Mouse (Mus musculus) hindbrain, embryonic 12.5 days (tissue): ENCODE results near the gene Plekha5. TPM values are rescaled to one million over a fixed set of nuclear protein-coding genes. Genes with fewer than 3 reads are reported as not detected.
A peak's percentile ranks its signal among the peaks of the same experiment; 100 is the strongest.
"Not testable (repeated sequence)": the region's sequence is repeated elsewhere in the genome, so short reads cannot be mapped to it uniquely, and the experiment has no call there.

Experiments used
- ATAC-seq: fragments of 200-750 bp; cut with Nextera tagmentation; 2 replicates; pipeline ENCODE4 v1.8.0; 2017; ENCODE audit warnings: moderate TSS enrichment; ENCODE audit not compliant: low FRiP score
- H3K27ac ChIP-seq: fragments of 300-500 bp; sonication (generic); 2 replicates; pipeline ENCODE4 v1.5.1; 2016; ENCODE audit warnings: mild to moderate bottlenecking
- H3K27me3 ChIP-seq: fragments of 300-500 bp; sonication (generic); 2 replicates; pipeline ENCODE4 v1.6.1; 2016; ENCODE audit warnings: mild to moderate bottlenecking
- H3K36me3 ChIP-seq: fragments of 300-500 bp; sonication (generic); 2 replicates; pipeline ENCODE4 v1.6.1; 2016; ENCODE audit warnings: mild to moderate bottlenecking
- H3K4me1 ChIP-seq: fragments of 300-500 bp; sonication (generic); 2 replicates; pipeline ENCODE4 v1.6.1; 2016
- H3K4me2 ChIP-seq: fragments of 300-500 bp; sonication (generic); replicated peaks from 2 replicates; pipeline ENCODE4 v1.6.1; 2016; ENCODE audit warnings: mild to moderate bottlenecking
- H3K4me3 ChIP-seq: fragments of 300-500 bp; sonication (generic); 2 replicates; pipeline ENCODE4 v1.5.1; 2016; ENCODE audit warnings: mild to moderate bottlenecking
- H3K9ac ChIP-seq: fragments of 300-500 bp; sonication (generic); 2 replicates; pipeline ENCODE4 v1.6.1; 2016; ENCODE audit warnings: mild to moderate bottlenecking, moderate library complexity
- H3K9me3 ChIP-seq: fragments of 300-500 bp; sonication (generic); replicated peaks from 2 replicates; pipeline ENCODE4 v1.6.1; 2016; ENCODE audit warnings: mild to moderate bottlenecking
- WGBS: fragments of 180-500 bp; shearing (Covaris S2); methylation state at CpG from one replicate; pipeline ENCODE4 v1.1.7; 2016; 5-methylcytosine and 5-hydroxymethylcytosine counted together
- polyA plus RNA-seq: library from polyadenylated mRNA; unstranded; fragments of >200 nt; fragmentation: Nextera tagmentation; extraction: Ambion mirVana; gene quantifications from 2 replicates; pipeline ENCODE4 v1.2.1, GENCODE M21; 2016

Plekha5 gene
- polyA plus RNA-seq, 1 experiment from 2014 or later: 49.4 TPM

DNA sequence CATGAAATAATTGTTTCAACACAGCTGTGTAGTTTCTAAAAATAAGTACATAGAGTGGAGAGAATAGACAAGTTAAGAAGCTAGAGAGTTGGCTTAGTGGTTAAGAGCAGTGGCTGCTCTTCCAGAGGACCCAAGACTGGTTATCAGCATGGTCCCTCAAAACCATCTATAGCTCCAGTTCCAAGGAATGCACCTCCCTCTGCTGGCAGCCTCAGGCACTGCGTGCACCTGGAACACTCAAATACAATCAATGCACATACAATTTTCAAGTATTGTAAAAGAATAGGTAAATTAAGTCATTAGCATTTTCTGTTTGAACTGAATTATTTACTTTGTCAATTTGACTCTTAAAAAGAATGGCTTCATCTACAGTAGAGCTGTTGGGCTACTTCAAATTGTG, 93.3 kb downstream of the Plekha5 start:
- Histone ChIP-seq H3K27me3 (no peaks in the 10 kb centered on the region), H3K4me2 (no peak overlapping the region), H3K9ac (no peak overlapping the region), H3K4me3 (no peak overlapping the region), H3K36me3 (no peaks in the 10 kb centered on the region), H3K4me1 (peaks cover 40% of the 10 kb centered on the region), H3K9me3 (no peaks in the 10 kb centered on the region), H3K27ac (no peak overlapping the region)
- ATAC-seq: no peak
- 75% methylated on average over 1 of the region's 1 CpGs for WGBS

GRCm38 (mm10) chr6:140519019-140519418, 95.2 kb downstream of the Plekha5 start:
- Histone ChIP-seq H3K4me3 (no peak overlapping the region), H3K4me2 (no peak overlapping the region), H3K36me3 (no peaks in the 10 kb centered on the region), H3K9me3 (no peaks in the 10 kb centered on the region), H3K4me1 (peaks cover 28% of the 10 kb centered on the region), H3K27ac (peak overlapping the region; percentile 42; the same call in 1 of the 2 replicates), H3K27me3 (no peaks in the 10 kb centered on the region), H3K9ac (no peak overlapping the region)
- ATAC-seq: 0 out of 2 replicates have a peak, but pooled peaks have one; percentile 17
- WGBS: 63% methylated on average over 13 of the region's 13 CpGs

GRCm38 (mm10) chr6:140519488-140520159, 95.8 kb downstream of the Plekha5 start:
- H3K9me3 ChIP-seq: no peaks in the 10 kb centered on the region
- H3K27ac ChIP-seq: peak overlapping the region; percentile 42
- peak; percentile 71 for ATAC-seq
- no peak overlapping the region for H3K4me2 ChIP-seq
- H3K27me3 ChIP-seq: no peaks in the 10 kb centered on the region
- 0 out of 2 replicates have a peak overlapping the region, but pooled peaks have one; percentile 5 for H3K9ac ChIP-seq
- no peaks in the 10 kb centered on the region for H3K36me3 ChIP-seq
- 29% methylated on average over 10 of the region's 10 CpGs for WGBS
- H3K4me3 ChIP-seq: no peak overlapping the region
- peaks cover 25% of the 10 kb centered on the region for H3K4me1 ChIP-seq

DNA sequence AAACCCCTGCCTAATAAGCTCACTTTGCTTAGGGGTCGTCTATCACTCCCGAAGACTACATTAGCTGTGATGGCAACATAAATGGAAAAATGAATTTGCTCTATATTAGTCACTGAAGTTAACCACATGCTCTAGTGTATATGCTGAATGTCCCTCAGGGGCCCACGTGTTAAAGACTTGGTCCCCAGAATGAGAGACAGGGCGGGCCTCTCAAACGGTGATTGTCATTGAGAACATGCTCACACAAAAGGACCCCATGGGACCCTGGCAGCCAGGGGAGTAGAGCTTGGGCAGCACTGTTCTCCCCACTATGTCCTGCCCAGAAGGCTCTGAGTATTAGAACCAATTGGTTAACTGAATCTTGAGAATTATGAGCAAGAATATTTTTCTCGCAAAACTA, 97.1 kb downstream of the Plekha5 start:
- H3K27me3 ChIP-seq: no peaks in the 10 kb centered on the region
- H3K36me3 ChIP-seq: no peaks in the 10 kb centered on the region
- H3K9me3 ChIP-seq: no peaks in the 10 kb centered on the region
- 52% methylated on average over 6 of the region's 6 CpGs for WGBS
- H3K4me1 ChIP-seq: peaks cover 24% of the 10 kb centered on the region
- H3K27ac ChIP-seq: no peak overlapping the region
- H3K9ac ChIP-seq: no peak overlapping the region
- no peak overlapping the region for H3K4me2 ChIP-seq
- H3K4me3 ChIP-seq: no peak overlapping the region
- ATAC-seq: no peak

GRCm38 (mm10) chr6:140521832-140522231, 98.0 kb downstream of the Plekha5 start:
- H3K9me3 ChIP-seq: no peaks in the 10 kb centered on the region
- no peak overlapping the region for H3K4me3 ChIP-seq
- no peaks in the 10 kb centered on the region for H3K27me3 ChIP-seq
- WGBS: 55% methylated on average over 5 of the region's 5 CpGs
- H3K36me3 ChIP-seq: no peaks in the 10 kb centered on the region
- no peak overlapping the region for H3K9ac ChIP-seq
- peaks cover 24% of the 10 kb centered on the region for H3K4me1 ChIP-seq
- ATAC-seq: no peak
- H3K27ac ChIP-seq: no peak overlapping the region
- no peak overlapping the region for H3K4me2 ChIP-seq

GRCm38 (mm10) chr6:140523600-140523999, 99.7 kb downstream of the Plekha5 start:
- ATAC-seq: no peak
- WGBS: 87% methylated on average over 4 of the region's 4 CpGs
- no peaks in the 10 kb centered on the region for H3K27me3 ChIP-seq
- H3K4me3 ChIP-seq: no peak overlapping the region
- no peak overlapping the region for H3K4me2 ChIP-seq
- H3K27ac ChIP-seq: no peak overlapping the region
- H3K4me1 ChIP-seq: peaks cover 24% of the 10 kb centered on the region
- no peaks in the 10 kb centered on the region for H3K9me3 ChIP-seq
- no peak overlapping the region for H3K9ac ChIP-seq
- peaks cover 9% of the 10 kb centered on the region for H3K36me3 ChIP-seq

GRCm38 (mm10) chr6:140528414-140528813, 104.6 kb downstream of the Plekha5 start:
- 88% methylated on average over 6 of the region's 6 CpGs for WGBS
- H3K4me2 ChIP-seq: no peak overlapping the region
- peaks cover 2% of the 10 kb centered on the region; the same call in 1 of the 2 replicates for H3K4me1 ChIP-seq

GRCm38 (mm10) chr6:140532858-140533257, 109.0 kb downstream of the Plekha5 start:
- H3K36me3 ChIP-seq: peaks cover 53% of the 10 kb centered on the region
- not testable (repeated sequence) for H3K4me3 ChIP-seq, H3K27ac ChIP-seq, H3K9me3 ChIP-seq, H3K27me3 ChIP-seq, ATAC-seq, H3K4me1 ChIP-seq, H3K4me2 ChIP-seq, H3K9ac ChIP-seq
- WGBS: 96% methylated on average over 1 of the region's 1 CpGs

More at GRCm38 (mm10) chr6:140528414-140528813, 104.6 kb downstream of the Plekha5 start:
- Histone ChIP-seq H3K9me3 (no peaks in the 10 kb centered on the region), H3K27ac (no peak overlapping the region), H3K27me3 (no peaks in the 10 kb centered on the region), H3K36me3 (peaks cover 27% of the 10 kb centered on the region), H3K9ac (no peak overlapping the region), H3K4me3 (no peak overlapping the region)
- ATAC-seq: no peak

DNA sequence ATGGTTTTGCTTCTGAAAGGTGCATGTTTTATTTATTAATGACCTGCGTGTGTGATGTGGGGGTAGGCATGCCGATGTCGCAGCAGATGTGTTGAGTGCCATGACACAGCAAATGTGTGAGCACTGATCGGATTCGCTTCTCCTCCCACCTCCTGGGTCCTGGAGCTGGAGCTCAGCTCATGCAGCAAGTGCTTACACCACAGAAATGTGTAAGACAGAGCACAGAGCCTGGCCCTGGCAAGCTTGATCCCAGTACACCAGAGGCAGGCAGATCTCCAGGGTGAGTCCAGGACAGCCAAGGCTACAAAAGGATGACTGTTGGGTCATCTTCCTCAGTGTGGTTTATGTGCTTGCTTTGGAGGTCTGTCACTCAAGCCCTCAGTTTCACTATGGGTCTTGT, 109.8 kb downstream of the Plekha5 start:
- Histone ChIP-seq H3K27me3 (no peaks in the 10 kb centered on the region), H3K27ac (no peak overlapping the region), H3K4me3 (no peak overlapping the region), H3K36me3 (peaks cover 50% of the 10 kb centered on the region), H3K9me3 (no peaks in the 10 kb centered on the region), H3K4me2 (no peak overlapping the region), H3K9ac (no peak overlapping the region), H3K4me1 (no peaks in the 10 kb centered on the region)
- no peak for ATAC-seq
- whole genome bisulfite sequencing: 85% methylated on average over 5 of the region's 5 CpGs

GRCm38 (mm10) chr6:140535504-140535903, 111.7 kb downstream of the Plekha5 start:
- Histone ChIP-seq H3K27ac (no peak overlapping the region), H3K4me1 (no peaks in the 10 kb centered on the region), H3K36me3 (peaks cover 53% of the 10 kb centered on the region), H3K4me2 (no peak overlapping the region), H3K9me3 (no peaks in the 10 kb centered on the region), H3K4me3 (no peak overlapping the region), H3K27me3 (no peaks in the 10 kb centered on the region), H3K9ac (no peak overlapping the region)
- WGBS: 79% methylated on average over 8 of the region's 8 CpGs
- ATAC-seq: no peak; the same call in 1 of the 2 replicates

DNA sequence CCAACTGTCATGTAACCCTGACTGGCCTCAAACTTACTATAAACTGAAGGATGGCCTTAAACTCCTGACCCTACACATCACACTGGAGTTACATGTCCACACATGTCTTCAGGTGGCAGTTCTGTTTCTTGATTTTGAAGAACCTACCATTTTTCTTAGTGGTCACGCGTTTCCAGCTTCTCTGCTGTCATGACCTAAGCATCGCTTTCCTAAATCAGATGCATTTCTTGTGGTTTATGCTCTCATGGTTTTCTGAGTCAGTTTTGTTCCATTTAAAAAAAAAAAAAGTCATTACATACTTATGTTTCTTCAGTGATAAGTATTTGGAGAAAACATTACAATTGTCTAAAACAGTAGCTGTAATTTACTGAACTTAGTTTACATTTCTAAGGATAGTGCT, 118.1 kb downstream of the Plekha5 start:
- ATAC-seq: no peak
- peaks cover 57% of the 10 kb centered on the region for H3K36me3 ChIP-seq
- no peaks in the 10 kb centered on the region for H3K27me3 ChIP-seq
- 98% methylated on average over 3 of the region's 3 CpGs for whole genome bisulfite sequencing
- no peak overlapping the region for H3K27ac ChIP-seq
- peaks cover 4% of the 10 kb centered on the region; the same call in 1 of the 2 replicates for H3K4me1 ChIP-seq
- H3K4me3 ChIP-seq: no peak overlapping the region
- H3K9ac ChIP-seq: no peak overlapping the region
- no peak overlapping the region for H3K4me2 ChIP-seq
- H3K9me3 ChIP-seq: no peaks in the 10 kb centered on the region

DNA sequence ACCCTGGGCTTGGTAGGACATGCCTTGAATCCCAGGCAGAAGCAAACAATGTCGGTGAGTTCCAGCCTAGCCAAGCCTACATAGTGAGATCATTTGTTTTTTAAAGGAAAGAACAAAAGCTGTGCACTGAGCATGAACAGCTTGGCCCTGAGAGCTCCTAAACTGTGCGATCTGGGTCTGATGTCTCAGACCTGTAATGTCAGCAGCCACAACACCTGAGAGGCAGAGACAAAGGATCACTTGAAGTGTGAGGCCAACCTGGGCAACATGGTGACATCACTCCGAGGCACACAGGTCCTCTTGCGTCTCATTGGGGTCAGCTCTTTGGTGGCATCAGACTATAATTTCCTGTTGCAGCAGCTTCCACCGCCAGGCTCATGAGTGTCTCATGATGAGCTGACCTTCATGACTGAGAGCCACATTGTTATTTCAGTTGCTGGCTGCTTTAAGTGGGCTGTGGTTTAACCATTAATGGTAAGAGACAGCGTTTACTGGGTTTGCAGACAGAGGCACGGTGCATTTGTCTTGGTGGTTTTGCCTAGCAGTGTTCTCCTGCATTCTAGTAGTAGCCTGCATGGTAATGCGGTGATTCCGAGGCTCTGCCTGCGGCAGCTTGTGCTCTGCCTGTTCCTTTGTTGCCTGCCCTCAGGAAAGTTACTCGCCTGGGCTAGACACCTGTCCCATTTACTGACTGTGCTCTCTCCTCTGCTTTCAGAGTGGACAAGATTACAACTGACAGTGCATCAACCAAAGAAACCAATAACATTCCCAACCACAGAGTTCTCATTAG, 119.3 kb downstream of the Plekha5 start:
- 86% methylated on average over 11 of the region's 11 CpGs for WGBS
- Histone ChIP-seq H3K4me2 (no peak overlapping the region), H3K36me3 (peaks cover 50% of the 10 kb centered on the region)

More for the DNA sequence above, 119.3 kb downstream of the Plekha5 start:
- Histone ChIP-seq H3K27ac (no peak overlapping the region), H3K9ac (no peak overlapping the region), H3K9me3 (no peaks in the 10 kb centered on the region), H3K27me3 (no peaks in the 10 kb centered on the region), H3K4me3 (no peak overlapping the region), H3K4me1 (peaks cover 14% of the 10 kb centered on the region)
- ATAC-seq: no peak
